Mouse (Mus musculus) layer of hippocampus, postnatal 14 days (tissue): ENCODE results near the gene Mrtfb. TPM values are rescaled to one million over a fixed set of nuclear protein-coding genes. Genes with fewer than 3 reads are reported as not detected.

Experiments
- DNase-seq, 2 experiments: peaks; one replicate each; pipeline ENCODE4 v3.0.0; 2021 to 2022; ENCODE audit warnings: low spot score in 2 of 2, mixed read lengths in 1 of 2
- total RNA-seq, 2 experiments: library from RNA; stranded (reverse); gene quantifications; 2 replicates each; pipeline ENCODE4 v1.2.3; 2021

Gene Mrtfb
- total RNA-seq, 2 experiments from 2014 or later: 118 to 123 TPM

DNA sequence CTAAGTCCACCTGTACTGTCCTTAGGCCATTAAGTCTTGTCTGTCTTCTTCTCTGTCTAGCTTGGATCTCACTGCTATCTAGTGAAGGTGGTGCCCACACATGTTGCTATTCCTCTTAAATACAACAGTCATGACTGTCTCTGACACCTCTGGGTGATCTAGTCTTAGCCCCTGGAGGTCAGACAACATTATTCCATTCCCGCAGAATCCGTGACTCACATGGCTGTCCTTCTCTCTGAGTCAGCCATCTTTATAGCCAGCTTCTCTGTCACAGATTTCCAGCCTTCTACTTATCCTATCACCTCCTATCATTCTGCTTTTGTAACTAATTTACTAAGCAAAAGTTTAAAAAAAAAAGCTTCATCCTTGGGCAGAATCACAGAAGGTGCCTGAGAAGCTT is 125.5 kb downstream of the Mrtfb start:
- DNase-seq: no peak

GRCm38 (mm10) chr16:13387306-13387705 is 131.0 kb downstream of the Mrtfb start:
- DNase-seq: no peak

DNA sequence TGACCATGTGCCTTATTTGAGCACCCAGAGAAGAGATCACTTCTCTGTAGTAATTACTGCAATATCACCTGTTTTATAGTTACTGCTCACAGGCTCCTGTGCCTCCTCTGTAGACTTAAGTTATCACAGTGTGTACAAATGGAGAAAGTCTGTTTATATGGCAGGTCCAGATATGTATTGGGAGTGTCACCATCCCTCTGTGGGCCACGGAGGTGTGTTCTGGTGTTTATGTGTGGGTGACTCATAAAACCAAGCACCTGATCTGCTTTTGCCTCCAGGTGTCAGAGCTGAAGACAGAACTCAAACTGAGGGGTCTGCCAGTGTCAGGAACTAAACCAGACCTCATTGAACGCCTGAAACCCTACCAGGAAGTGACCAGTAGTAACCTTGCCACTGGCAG is 144.1 kb downstream of the Mrtfb start:
- no peak for DNase-seq

DNA sequence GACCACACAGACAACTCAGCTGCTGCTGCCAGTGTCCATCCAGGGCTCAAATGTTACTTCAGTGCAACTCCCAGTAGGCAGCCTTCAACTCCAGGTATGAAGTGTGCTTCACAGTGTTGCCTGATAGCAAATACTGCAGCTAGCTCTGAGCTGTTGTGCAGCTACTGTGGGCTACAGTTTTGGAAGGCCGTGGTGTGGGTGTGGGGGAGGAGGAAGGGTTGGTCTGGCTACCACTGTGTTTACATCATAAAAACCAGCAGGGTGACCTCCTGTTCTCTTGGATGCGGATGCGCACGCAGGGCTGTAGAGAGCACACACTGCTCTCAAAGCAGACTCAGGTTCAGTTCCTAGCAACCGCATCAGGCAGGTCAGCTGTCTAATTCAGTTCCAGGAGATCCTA is 145.3 kb downstream of the Mrtfb start:
- DNase-seq: no peak

GRCm38 (mm10) chr16:13404656-13405055 is 148.4 kb downstream of the Mrtfb start:
- no peak for DNase-seq

GRCm38 (mm10) chr16:13405403-13405802 is 149.1 kb downstream of the Mrtfb start:
- DNase-seq: no peak

- peak in 1 of 2 experiments; percentile 78 for DNase-seq
Measured at GRCm38 (mm10) chr16:13409530-13410163, 153.4 kb downstream of the Mrtfb start.

DNA sequence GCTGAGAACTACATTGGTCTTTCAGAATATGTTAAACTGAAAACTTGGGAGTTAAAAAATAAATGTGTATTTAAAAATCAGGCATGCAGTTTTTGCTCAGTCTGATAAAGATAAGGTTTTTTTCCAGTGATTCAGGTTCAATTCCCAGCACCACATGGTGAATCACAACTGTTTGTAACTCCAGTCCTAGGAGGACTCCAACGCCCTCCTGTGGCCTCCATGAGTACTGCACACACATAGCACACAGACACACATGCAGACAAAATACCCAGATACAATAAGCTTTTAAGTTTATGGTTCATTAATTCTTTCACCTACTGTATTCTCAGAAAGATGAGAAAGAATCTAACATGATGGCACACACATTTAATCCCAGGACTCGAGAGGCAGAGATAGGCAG is 154.5 kb downstream of the Mrtfb start:
- no peak for DNase-seq

DNA sequence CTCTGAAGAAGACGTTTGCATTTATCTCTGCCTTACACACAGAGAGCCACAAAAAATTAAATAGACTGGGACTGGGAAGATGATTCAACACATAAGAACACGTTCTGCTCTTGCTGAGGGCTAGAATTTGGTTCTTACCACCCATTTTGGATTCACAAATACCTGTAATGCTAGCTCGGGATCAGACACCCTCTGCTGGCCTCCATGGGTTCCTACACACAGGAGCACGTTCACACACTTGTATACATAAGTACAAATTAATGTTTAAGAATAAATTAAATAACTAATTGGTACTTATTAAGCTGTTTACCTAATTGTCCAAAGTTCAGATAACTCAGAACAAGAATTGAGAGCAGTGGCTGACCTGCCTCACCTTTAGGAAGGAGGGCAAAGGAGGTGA is 155.2 kb downstream of the Mrtfb start:
- no peak for DNase-seq

DNA sequence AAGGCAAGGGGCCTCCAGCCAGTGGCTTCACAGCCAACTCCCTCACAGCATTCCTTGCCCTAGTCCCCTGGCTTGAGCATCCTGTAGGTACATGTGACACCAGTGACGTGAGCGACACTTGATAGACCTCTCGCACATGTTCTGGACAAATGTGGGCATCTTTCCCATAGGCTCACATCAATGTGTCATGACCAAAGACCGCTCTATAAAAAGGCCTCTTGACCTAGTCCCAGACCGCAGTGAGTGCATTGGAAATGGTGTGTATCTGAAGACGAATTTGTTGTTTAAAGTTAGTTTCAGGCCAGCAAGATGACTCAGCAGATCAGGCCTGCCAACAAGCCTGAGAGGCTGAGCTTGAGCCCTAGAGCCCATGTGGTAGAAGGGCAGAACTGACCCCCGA is 158.3 kb downstream of the Mrtfb start:
- no peak for DNase-seq

GRCm38 (mm10) chr16:13414972-13415371 is 158.7 kb downstream of the Mrtfb start:
- no peak for DNase-seq

DNA sequence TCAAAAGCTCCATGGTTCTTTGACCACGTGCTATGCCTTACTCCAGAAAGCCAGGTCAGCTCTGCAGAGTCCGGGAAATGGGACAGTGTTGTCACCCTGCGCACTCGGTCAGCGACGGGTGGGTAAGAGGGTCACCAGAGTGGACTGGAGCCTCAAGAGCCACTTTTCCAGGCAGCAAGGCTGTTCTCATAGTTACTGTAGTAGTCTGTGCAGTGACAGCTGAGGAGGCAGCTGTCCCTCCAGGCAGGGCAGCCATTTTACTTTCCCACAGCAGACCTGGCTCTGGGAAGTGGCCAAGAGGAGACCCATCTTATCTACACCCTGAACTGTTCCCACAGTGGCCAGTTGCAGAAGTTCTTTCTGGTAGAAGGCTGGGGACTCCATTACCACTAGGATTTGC is 159.2 kb downstream of the Mrtfb start:
- DNase-seq: no peak

GRCm38 (mm10) chr16:13416465-13416864 is 160.2 kb downstream of the Mrtfb start:
- DNase-seq: no peak

DNA sequence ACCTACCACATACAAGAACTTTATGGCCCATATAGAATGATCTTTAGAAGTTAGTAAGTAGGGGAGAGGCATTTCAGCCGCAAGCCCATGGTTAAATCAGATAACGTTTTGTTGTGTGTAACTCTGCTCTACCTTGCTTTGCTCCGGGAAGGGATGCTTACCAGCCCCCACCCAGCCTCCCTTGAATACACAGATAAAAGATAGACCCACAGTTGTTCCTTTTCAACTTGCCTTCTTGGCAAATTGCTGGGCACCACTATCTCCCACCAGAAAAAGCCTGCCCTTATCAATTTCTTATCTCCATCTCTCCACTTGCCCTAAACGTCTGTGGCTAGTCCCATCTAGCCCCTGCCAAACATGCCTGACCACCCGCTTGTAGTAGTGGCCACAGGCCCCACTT is 161.6 kb downstream of the Mrtfb start:
- no peak for DNase-seq

- DNase-seq: no peak
Measured at GRCm38 (mm10) chr16:13419752-13420151, 163.5 kb downstream of the Mrtfb start.

DNA sequence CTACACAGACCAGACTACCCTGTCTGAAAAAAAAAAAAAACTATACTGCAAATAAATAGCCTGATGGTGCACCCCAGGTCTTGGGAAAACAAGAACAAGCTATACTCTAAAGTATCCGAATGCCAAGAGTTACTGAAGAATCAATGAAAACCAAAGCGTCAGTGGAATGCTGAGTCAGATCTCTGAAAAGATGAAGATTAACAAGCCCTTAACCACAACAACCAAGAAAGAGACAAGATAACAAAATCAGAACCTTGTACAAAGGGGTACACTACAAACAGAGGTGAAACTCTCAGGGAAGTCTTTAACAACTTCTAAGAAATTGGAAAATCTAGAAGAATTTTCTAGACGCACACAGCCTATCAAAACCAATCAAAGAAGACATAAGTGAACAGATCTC is 166.2 kb downstream of the Mrtfb start:
- no peak for DNase-seq

DNA sequence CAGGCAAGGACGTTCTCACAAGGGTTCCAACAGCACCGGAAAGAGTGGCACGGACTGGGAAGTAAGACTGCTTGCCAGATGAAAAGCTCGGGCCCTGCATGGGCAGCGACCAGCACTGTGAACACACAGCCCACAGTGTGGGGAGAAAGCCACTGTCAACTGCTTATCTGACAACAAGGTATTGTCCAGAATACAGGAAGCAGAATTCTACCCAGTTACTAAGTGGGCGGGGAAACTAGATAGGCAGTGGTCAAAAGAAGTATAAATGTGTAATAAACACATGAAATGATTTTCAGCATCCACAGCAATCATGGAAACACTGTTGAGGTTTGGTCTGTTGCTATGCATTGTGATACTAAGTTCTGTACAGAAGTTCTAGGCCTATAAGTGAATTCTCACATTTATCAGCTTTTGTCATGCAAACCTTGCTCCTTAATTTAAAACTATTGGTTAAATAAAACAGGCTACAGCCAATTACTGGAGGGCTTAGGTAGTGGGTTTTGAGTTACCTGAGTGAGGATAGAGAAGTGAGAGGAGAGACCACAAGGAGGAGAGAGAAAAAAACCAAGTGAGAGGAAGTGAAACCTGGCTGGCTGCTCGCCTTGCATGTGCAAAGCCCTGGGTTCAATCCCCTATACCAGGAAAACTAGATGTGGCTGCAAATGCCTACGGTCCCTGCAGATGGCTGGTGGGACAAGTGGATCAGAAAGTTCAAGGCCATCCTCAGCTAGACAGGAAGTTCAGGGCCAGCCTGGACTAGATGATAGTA is 167.5 kb downstream of the Mrtfb start:
- no peak for DNase-seq

DNA sequence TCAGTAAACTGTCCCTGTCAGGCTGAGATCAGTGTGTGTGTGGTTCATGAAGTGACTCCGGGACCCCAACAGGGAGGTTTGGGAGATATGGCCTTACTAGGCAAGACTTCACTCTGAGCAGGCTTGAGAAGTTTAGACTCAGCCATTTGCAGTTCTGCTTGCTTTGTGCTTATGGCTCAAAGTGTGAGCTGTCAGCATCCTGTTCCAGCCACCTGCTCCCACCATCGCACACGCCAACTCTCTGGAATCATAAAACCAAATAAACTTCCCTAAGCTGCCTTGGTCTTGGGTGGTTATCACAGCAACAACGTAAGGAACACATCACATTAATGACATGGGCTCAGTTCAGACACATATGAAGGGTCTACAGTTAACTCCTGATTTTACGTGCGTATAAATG is 169.5 kb downstream of the Mrtfb start:
- DNase-seq: peak in 1 of 2 experiments; percentile 61

DNA sequence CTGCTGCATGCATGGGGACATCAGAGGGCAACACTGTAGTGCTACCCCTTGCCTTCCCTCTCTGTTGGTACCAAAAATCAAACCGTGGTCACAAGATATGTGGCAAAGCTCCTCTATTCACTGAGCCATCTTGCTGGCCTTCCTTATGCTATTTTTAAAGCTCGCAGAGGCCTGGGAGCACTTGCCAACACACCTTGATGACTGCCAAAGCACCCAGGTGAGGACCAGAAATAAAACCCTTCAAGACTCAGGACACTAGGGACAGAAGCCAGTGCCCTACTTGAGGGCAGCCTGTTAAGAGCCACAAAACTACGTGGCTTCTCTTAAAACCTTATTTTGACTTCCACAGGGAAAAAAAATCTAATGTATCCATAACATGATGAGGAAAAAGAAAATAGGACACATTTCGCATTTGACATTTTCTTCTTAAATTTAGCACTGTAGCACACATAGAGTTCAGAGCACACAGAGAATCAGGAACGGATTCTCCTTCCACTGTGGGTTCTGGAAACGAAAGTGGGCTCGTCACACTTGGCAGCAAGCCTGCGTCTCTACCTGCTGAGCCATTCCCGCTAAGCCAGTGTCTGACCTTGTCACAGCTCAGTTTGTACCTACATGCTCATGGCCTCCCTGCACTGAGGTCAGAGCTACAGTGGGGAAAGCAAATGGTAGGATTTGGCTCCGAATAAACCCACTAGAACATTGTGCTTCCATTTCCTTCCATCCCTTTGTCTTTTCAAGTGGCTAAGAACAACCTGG is 170.7 kb downstream of the Mrtfb start:
- DNase-seq: no peak

DNA sequence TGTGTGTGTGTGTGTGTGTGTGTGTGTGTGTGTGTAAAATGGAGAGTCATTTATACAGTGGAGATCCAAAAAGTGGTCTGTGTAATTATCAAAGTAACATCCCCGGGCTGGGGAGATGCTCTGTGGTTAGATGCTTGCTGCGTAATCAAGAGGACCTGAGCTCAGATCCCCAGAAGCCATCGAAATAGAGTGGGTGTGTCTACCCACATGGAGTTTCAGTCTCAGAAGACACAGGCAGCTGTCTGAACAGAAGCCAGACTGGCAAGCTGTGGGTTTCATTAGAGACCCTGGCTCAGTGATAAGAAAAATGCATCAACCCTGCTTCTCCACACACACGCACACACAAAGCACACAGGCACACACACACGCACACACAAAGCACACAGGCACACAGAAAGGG is 171.8 kb downstream of the Mrtfb start:
- DNase-seq: no peak

- DNase-seq: no peak
Measured at GRCm38 (mm10) chr16:13428806-13429205, 172.5 kb downstream of the Mrtfb start.

- DNase-seq: no peak
Measured at GRCm38 (mm10) chr16:13429921-13430606, 173.8 kb downstream of the Mrtfb start.
